Mouse (Mus musculus): ENCODE data around the gene C5ar1.
A peak's percentile ranks its signal among the peaks of the same experiment; 100 is the strongest.
"Not testable (repeated sequence)": the region's sequence is repeated elsewhere in the genome, so short reads cannot be mapped to it uniquely, and the experiment has no call there.

Gene C5ar1

DNA sequence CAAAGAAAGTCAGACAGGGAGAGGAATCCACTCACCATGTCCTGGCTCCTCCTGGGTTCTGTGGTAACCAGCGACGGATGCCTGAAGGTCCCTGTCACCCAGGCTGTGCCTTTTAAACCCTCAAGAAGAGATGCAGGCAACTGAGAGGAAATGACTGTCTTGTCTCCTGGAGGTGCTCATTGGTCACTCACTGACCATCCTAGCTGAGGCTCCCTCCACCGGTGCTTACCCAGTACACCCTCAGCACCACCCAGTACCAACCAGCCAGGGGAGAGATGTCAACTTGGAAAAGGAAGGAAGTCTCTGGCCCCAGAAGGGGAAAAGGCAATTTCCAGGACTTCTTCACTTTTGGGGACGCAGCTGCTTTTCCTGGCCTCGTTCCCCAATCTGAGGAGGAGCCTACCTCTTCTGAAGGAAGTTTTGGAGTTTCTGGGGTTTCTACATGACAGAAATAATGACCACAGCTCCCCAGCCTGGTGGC, at the start of gene C5ar1:
Gene C5ar1 (minus strand): TSS at position 431 of the 481 bp plus-strand sequence.
- DNase-seq (ENCODE audit: low read depth in 1 of 2, low spot score in 2 of 2): no peak

DNA sequence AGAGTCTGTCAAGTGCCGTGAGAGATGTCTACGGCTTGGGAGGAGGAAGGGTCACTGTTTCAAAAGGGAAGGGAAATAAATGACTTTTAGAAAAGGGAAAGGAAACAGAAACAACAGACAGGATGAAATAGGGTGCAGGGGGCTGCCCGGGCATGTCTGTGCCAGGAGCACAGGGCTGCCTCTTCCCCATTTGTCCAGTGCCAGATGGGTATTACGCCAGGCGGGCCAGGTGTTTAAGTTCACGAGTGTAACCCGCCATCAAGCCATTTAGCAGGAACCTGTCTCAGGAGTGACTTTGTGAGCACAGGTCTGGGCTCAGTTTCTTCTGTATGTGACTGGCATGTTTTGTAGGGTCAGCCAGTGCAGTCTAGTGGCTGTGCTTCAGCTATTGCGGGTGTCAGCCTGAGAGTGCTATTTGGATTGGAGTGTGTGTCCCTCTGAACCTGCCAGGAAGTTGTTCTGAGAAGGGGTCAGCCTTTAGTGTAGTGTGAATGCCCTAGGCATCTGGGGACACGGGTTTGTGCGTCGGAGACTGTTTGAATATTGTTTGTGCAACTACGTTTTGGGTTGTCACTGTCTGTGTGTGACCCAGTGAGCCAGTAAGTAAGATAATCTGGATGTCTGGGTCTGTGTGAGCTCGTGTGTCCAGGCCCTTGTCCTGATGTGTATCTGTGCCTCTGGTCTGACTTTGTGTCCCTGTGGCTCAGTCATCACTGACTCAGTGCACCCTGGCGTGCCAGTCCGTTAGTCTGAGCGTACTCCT, 49.4 kb upstream of the C5ar1 start:
- peak in 1 of 2 experiments; percentile 51 for DNase-seq (ENCODE audit: low read depth in 1 of 2, low spot score in 2 of 2)

DNA sequence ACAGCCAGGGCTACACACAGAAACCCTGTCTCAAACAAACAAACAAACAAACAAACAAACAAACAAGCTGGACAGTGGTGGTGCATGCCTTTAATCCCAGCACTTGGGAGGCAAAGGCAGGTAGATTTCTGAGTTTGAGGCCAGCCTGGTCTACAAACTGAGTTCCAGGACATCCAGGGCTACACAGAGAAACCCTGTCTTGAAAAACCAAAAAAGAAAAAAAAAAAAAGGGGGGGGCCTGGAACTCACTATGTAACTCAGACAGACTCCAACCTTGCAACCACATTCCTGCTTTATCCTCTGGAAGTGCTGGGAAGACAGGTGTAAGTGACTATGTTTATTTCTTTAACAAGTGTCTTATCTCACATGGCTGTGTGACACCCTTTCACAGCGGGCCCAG, 48.8 kb upstream of the C5ar1 start, which contains the start of gene Bbc3:
Gene Bbc3 (plus strand): TSS at position 301 of the 400 bp plus-strand sequence.
- DNase-seq (ENCODE audit: low read depth in 1 of 2, low spot score in 2 of 2): not testable (repeated sequence)

DNA sequence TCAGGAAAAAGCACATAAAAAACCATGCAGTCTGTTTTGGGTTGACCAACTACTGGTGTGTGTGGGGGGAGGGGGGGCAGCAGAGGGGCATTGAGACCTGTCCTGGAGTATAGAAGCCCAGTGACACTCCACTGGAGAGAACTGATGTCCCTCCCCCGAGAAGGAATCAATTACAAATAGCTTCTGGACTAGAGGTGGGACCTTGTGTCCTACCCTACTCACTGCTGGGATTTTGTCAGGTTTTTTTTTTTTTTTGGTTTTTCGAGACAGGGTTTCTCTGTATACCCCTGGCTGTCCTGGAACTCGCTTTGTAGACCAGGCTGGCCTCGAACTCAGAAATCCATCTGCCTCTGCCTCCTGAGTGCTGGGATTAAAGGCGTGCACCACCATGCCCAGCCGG, 47.8 kb upstream of the C5ar1 start:
- not testable (repeated sequence) for DNase-seq (ENCODE audit: low read depth in 1 of 2, low spot score in 2 of 2)

DNA sequence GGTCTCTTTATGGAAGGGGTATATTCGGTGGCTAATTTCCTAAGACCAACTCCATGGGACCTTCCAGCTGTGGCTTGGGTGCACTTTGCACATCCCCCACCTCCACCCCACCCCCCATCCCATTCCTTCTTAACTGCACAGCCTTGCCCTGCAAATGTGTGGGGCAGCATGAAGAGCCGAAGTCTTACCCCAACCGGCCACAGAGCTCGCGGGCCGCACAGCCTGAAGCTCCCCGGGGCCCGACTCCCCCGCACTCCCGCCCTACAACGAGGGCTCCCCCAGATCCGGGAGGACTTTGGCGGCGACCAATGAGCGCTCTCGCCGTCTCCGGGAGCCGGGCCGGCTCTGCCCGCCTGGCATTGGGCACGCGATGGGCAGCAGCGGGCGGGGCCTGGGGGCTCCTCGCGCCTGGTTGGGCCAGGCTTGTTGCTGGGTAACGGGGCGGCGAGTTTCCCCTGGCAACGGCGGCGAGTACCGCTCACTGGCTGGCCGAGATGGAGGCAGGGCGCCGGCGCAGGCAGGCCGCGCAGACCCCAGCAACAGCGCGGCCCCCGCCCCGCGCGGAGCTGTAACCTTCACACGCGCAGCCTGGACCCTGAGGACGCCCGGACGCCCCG, 40.2 kb upstream of the C5ar1 start:
- peak in 1 of 2 experiments; percentile 58 for DNase-seq (ENCODE audit: low read depth in 1 of 2, low spot score in 2 of 2)

DNA sequence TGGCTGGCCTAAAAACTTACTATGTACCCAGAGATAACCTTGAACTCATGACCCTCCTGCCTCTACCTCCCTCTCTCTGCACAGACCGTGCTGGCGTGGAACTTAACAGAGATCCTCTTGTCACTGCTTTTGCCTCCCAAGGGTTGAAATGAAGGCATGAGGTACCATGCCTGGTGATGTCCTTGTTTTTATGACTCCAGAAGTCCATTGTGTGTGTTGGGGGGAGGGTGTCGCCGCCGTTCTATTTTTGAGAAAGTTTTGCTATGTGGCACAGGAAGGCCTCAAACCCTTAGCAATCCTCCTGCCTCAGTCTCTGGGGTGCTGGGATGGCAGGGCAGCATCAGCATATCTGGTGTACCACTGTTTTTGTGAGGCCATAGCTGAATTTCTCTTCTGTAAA, 39.6 kb upstream of the C5ar1 start:
- no peak for DNase-seq (ENCODE audit: low read depth in 1 of 2, low spot score in 2 of 2)

DNA sequence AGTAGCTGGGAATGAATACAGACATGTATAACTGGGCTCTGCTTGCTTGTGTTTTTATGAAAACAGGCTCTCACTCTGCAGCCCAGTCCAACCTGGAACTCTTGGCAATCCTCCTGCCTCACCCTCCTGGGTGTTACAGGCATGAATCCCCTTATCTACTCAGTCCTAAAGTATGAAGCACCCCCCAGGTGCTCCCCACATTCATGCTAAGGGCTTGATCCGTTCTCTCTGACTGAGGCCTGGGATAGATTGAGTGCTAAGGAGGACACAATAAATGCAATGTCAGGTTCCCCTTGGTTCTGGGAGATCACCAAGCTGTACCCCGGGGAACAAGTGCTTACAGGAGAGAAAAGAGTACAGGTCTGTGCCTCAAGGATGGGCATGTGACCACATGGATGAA, 38.3 kb upstream of the C5ar1 start:
- DNase-seq (ENCODE audit: low read depth in 1 of 2, low spot score in 2 of 2): no peak

DNA sequence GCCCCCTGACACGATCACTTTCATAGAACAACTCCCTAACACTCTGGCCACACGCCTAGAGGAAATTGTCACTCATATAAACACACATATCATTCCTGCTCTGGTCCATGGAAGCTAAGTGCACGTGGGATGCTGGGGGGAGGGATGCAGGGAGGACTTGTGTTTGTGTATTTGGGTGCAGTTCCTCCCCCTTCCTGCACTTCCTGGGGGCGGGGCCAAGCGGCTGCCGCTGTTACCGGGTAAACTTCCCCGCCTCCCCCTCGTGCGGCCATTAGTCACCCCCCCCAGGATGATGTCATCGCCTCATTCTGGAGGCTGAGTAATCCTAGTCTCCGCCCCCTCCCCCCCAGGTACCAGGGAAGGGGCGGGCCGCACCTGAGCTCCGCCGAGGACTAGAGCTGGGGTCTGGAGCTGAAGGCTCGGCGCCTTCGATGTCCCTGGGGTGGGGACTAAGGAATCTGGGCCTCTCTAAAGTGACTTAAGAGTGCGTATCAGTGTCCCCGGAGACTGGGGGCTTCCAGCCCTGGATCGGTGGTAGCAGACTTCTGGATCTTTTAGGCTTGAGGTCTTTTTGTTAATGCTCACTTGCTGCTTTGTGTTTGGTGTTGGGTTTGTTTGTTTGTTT, 37.5 kb upstream of the C5ar1 start:
- DNase-seq (ENCODE audit: low read depth in 1 of 2, low spot score in 2 of 2): peak; percentile 62 to 82

DNA sequence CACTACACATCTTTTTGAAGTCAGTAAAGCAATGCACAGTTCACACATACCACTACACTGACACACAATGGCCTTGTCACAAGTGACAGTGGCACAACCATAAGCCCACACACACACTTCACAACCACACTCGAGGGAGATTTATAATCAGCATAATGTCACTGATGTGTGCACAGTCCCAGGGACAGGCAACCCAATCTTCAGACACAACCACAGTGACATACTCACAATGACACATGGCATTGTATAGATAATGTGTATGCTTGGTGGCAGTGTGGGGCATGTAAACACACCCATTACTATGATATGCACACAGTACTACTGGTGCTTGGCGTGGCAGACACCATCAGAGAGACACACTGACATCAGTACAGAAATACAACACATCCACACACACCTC, 36.8 kb upstream of the C5ar1 start:
- DNase-seq (ENCODE audit: low read depth in 1 of 2, low spot score in 2 of 2): no peak

DNA sequence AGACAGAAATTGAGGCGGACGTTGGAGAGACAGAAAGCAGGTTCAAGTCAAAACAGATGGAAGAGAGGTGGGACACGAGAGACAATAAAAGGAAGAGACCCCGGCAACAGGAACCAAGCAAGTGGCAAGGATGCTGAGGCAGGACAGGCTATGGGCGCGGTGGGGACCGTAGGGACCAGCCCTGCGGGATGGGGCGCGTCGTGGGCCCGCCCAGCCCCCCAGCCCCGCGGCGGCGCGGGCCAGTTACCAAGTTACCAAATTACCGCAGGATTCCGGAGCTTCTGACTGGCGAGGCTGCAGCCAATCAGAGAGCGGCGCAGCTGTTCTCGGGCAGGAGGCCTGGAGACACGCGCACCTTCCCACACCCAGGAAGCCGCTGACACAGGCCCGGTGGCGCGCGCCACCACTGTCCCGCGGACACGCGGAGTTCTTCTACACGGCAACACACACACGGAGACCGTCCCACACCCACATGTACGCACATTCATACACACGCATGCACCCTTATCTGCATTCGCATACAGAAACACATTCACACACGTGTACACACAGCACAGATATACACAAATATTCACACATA, 36.1 kb upstream of the C5ar1 start:
- peak; percentile 65 to 69 for DNase-seq (ENCODE audit: low read depth in 1 of 2, low spot score in 2 of 2)

DNA sequence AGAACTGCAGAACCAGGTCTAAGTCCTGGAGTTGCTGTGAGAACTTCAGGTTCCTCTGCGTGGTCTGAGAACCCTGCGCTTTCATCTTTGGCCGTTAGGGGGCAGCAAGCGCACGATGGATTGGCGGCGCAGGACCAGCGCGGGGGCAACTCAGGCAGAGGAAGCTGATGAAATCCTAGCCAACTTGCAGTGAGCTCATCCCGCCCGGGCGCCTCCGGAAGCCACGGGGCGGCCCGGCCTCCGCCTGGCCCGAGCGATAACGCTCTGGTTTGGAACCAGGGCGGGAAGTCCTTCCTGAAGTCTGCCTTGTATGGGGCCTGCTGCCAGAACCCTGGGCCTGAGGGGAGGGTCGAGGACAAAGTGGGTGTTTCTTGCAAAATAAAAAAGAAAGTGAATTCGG, 35.5 kb upstream of the C5ar1 start:
- peak; percentile 94 to 97 for DNase-seq (ENCODE audit: low read depth in 1 of 2, low spot score in 2 of 2)

DNA sequence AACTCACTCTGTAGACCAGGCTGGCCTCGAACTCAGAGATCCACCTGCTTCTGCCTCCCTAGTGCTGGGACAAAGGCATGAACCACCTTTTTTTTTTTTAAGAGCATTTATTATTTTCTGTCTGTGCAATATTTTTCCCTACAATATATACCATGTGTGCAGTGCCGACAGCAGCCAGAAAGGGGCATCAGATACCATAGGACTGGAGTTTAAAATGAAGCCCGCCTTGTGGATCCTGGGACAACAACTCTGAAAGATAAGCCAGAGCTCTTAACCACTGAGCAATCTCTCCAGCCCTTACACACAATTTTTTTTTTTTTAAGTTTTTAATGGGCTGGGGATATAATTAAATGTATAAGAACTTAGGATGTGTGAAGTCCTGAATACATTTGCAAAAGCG, 35.0 kb upstream of the C5ar1 start:
- no peak for DNase-seq (ENCODE audit: low read depth in 1 of 2, low spot score in 2 of 2)

DNA sequence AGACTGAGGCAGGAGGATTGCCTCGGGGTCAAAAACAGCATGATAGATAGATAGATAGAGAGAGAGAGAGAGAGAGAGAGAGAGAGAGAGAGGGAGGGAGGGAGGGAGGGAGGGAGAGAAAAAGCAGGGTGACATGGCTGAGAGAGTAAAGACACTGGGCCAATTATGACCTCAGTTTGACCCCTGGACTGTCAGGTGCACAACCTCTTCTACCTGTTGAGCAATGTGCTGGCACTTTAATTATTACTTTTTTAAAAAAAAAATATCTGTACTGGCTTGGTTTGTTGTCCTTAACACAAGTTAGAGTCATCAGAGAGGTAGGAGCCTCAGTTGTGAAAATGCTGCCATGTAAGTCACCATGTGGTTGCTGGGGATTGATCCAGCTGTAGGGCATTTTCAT, 28.5 kb upstream of the C5ar1 start:
- DNase-seq (ENCODE audit: low read depth in 1 of 2, low spot score in 2 of 2): no peak

DNA sequence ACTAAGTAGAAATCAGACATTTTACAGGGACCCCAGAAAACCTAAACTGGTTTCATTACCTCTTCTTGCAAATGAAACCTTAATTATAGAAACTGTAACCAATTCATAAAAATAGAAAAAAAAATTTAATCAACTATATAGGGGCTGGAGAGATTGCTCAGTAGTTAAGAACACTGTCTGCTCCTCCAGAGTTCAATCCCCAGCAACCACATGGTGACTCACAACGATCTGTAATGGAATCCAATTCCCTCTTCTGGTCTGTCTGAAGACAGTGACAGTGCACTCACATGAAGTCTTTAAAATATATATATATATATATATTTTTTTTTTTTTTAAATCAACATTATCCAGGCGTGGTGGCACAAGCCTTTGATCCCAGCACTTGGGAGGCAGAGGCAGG, 27.7 kb upstream of the C5ar1 start:
- no peak for DNase-seq (ENCODE audit: low read depth in 1 of 2, low spot score in 2 of 2)

DNA sequence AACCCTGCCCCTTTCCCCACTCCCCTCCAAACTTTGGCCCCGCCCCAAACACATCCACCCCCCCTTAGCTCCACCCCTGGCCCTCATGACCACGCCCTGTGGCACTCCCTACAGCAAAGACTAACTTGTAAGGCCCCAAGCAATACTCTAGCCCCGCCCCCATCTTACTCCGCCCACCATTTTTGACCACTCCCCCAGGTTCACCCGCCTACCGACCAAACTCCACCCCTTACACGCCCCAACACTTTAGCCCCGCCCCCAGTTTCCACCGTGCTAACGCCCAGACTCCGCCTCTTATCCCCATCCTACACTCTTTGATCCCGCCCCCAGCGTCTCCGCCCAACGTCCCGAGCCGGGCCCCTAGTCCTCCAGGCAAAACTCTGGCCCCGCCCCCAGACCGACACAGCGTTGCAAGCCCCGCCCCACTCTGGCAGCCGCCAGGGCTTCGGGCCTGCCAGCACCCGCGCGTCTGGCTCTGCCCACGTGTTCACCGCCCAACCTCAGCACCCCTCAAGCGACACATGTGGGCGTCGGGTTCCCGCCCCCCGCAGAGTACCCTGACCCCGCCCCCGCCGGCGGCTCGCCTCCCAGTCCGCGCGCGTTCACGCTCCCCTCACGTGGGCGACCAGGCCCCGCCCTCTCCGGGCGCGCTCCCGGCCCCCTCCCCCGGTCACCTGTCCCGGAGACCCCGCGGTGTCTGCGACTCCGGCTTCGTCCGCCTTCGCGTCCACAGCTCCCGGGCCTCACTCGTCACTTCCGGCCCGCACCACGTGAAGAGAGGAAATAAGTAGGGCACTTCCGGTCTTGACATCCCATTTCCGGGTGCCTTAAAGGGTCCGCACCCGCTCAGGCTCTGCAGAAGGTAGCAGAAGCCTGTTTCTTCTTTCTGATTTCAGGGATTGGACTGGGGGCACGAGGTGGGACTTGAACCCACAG, 27.0 kb upstream of the C5ar1 start, which contains the start of gene Ccdc9:
Gene Ccdc9 (minus strand): TSS at position 770 of the 936 bp plus-strand sequence.
- peak; percentile 100 for DNase-seq (ENCODE audit: low read depth in 1 of 2, low spot score in 2 of 2)

DNA sequence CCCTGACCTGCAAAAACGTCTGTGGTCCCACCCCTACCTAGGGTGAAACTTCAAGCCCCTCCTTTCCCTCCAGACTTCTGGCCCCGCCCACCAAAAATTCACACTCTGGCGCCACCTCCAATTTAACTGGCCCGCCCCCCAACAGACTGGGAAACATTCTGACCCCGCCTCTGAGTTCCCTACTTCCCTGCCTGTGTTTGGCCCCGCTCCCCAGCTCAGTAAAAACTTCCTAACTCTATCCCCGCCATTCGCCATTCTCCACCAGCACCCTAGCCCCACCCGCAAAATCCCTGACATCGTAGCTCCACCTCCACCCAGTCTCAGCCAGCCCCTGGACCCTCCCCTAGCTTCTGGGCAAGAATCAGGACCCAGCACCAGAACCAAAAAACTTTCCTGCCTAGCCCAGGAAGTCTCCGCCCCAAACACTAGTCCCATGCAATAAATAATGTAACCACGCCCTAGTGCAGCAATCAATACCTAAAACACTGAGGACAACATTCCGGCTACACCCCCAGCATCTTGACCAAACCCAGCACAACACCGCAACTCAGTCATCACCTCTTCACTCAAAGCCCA, 26.2 kb upstream of the C5ar1 start:
- DNase-seq (ENCODE audit: low read depth in 1 of 2, low spot score in 2 of 2): no peak

DNA sequence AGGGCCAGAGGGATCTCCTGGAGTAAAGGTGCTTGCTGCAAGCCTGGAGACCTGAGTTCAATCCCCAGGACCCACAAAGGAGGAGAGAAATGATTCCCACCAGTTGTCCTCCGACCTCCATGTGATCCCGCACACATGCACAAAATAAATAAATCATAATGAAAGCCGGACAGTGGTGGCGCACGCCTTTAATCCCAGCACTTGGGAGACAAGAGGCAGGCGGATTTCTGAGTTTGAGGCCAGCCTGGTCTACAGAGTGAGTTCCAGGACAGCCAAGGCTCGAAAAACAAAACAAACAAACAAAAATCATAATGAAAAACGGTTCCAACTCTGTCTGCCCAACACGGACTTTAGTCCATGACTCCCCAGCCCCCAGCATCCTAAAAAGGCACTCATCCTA, 25.6 kb upstream of the C5ar1 start:
- DNase-seq (ENCODE audit: low read depth in 1 of 2, low spot score in 2 of 2): no peak

DNA sequence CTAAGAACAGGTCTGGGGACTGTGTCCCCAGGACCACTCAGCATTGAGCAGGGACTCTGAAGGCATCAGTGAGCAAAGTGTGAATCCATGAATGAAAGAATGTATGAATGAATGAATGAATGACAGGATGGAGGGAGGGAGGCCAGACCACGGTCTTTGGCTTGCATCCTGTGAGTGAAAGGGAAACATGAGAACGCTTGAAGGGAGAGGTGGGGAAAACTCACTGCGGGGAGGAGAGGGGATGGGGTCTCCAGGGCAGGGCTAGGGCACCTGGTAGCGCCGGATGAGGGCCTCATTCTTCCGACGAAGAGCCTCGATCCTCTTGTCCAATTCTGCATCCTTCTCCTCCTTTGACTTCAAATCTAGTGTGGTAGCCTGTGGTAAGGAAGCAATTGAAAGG, 24.7 kb upstream of the C5ar1 start:
- no peak for DNase-seq (ENCODE audit: low read depth in 1 of 2, low spot score in 2 of 2)

DNA sequence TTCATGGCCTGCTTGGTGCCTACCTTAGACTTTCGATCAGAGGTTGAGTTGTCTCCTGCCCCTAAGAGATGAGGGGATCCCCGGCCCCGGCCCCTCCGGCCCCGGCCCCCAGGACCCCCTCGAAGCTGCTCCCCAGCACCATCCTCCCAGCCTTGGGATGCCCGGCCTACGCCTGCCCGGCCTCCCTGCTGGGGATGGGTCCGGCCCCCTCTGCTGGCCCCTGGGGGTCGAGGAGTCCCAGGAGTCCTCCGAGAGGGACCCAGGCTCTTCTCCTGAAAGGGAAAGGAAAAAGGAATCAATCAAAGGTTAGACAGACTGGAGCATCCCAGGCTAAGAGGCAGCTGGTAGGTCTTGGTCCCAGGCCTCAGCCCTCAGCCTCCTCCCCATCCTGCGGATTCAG, 23.0 kb upstream of the C5ar1 start:
- DNase-seq (ENCODE audit: low read depth in 1 of 2, low spot score in 2 of 2): no peak

DNA sequence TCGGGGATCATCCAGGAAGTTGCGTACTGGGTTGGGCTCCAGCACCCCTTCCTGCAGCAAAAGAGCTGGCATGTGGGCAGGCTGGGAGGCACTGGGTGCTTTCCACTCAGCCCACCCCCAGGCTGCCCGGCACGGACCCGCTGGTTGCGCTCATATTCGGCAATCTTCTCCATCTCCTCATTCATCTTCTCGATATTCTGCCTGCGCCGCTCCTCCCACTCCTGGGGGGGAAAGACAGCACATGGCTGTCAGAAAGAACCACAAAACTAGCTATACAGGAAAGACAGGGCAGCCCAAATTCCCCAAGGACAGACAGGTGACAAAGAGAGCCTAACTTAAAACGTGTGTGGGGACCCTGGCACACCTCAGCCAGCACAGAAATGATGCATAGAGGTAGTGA, 21.4 kb upstream of the C5ar1 start:
- DNase-seq (ENCODE audit: low read depth in 1 of 2, low spot score in 2 of 2): no peak
